Mouse (Mus musculus): ENCODE results near the gene Celf6. TPM values are rescaled to one million over a fixed set of nuclear protein-coding genes. Genes with fewer than 3 reads are reported as not detected.

Gene Celf6
- polyA plus RNA-seq (2012; rRNA removed): 0.79 and 1.2 TPM in 2 replicates

- WGBS: 2% methylated on average over 55 of the region's 61 CpGs
- peaks cover 8% of the 10 kb centered on the region; the same call in 1 of the 2 replicates for H3K27me3 ChIP-seq (ENCODE audit: control insufficient read depth, insufficient read depth, low read length)
- H3K36me3 ChIP-seq (ENCODE audit: control insufficient read depth, insufficient read depth, low read length): no peaks in the 10 kb centered on the region
- peaks cover 11% of the 10 kb centered on the region for H3K4me1 ChIP-seq (ENCODE audit: control insufficient read depth, insufficient read depth, insufficient read length, low read length)
- H3K4me3 ChIP-seq (ENCODE audit: low read depth, low read length): peak within 1 kb of the TSS; percentile 57
- TF ChIP-seq POLR2A (IDR thresholded peaks at IDR 0.05; ENCODE audit: low read depth, low read length) (no peak), CTCF (IDR thresholded peaks at IDR 0.05; ENCODE audit: extremely low read depth, insufficient read length, insufficient replicate concordance, low read depth, low read length) (no peak)
- no peak within 1 kb of the TSS for H3K27ac ChIP-seq (ENCODE audit: insufficient read depth, low read depth, low read length)
Measured at GRCm38 (mm10) chr9:59577844-59578504, at the start of gene Celf6. Gene Celf6, plus strand, starts transcription at chr9:59577917.

DNA sequence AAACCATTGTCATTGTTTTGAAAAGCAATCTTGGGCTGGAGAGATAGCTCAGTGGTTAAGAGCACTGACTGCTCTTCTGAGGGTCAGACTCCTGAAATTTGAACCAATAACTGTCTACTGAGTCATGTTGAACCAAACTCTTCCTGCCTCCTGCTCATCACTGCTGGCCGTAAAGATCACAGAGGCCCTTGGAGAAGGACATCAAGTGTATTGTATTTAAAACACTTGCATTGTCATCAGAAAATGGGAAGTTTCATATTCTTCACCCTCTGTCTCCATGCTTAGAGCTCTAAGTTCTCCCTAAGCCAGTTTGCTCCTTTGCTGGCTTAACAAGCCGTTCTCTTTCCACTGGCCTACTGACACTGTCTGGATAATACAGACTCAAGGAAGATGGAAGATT lies 49.4 kb upstream of the Celf6 start:
- WGBS: 89% methylated on average over 2 of the region's 2 CpGs
- TF ChIP-seq POLR2A (IDR thresholded peaks at IDR 0.05; ENCODE audit: low read depth, low read length) (no peak), CTCF (IDR thresholded peaks at IDR 0.05; ENCODE audit: extremely low read depth, insufficient read length, insufficient replicate concordance, low read depth, low read length) (no peak)
- no peaks in the 10 kb centered on the region for H3K27me3 ChIP-seq (ENCODE audit: control insufficient read depth, insufficient read depth, low read length)
- H3K4me3 ChIP-seq (ENCODE audit: low read depth, low read length): no peak overlapping the region
- H3K36me3 ChIP-seq (ENCODE audit: control insufficient read depth, insufficient read depth, low read length): no peaks in the 10 kb centered on the region
- no peak overlapping the region for H3K27ac ChIP-seq (ENCODE audit: insufficient read depth, low read depth, low read length)
- no peaks in the 10 kb centered on the region for H3K4me1 ChIP-seq (ENCODE audit: control insufficient read depth, insufficient read depth, insufficient read length, low read length)

- WGBS: 61% methylated on average over 5 of the region's 5 CpGs
- Histone ChIP-seq H3K4me3 (ENCODE audit: low read depth, low read length) (no peak overlapping the region), H3K4me1 (ENCODE audit: control insufficient read depth, insufficient read depth, insufficient read length, low read length) (no peaks in the 10 kb centered on the region), H3K36me3 (ENCODE audit: control insufficient read depth, insufficient read depth, low read length) (no peaks in the 10 kb centered on the region), H3K27ac (ENCODE audit: insufficient read depth, low read depth, low read length) (no peak overlapping the region), H3K27me3 (ENCODE audit: control insufficient read depth, insufficient read depth, low read length) (no peaks in the 10 kb centered on the region)
- TF ChIP-seq POLR2A (IDR thresholded peaks at IDR 0.05; ENCODE audit: low read depth, low read length) (no peak), CTCF (IDR thresholded peaks at IDR 0.05; ENCODE audit: extremely low read depth, insufficient read length, insufficient replicate concordance, low read depth, low read length) (no peak)
Measured at GRCm38 (mm10) chr9:59531645-59532044, 46.1 kb upstream of the Celf6 start.

- no peaks in the 10 kb centered on the region for H3K27me3 ChIP-seq (ENCODE audit: control insufficient read depth, insufficient read depth, low read length)
- TF ChIP-seq POLR2A (IDR thresholded peaks at IDR 0.05; ENCODE audit: low read depth, low read length) (no peak), CTCF (IDR thresholded peaks at IDR 0.05; ENCODE audit: extremely low read depth, insufficient read length, insufficient replicate concordance, low read depth, low read length) (no peak)
- H3K36me3 ChIP-seq (ENCODE audit: control insufficient read depth, insufficient read depth, low read length): no peaks in the 10 kb centered on the region
- peaks cover 4% of the 10 kb centered on the region; the same call in 1 of the 2 replicates for H3K4me1 ChIP-seq (ENCODE audit: control insufficient read depth, insufficient read depth, insufficient read length, low read length)
- 60% methylated on average over 2 of the region's 2 CpGs for WGBS
- no peak overlapping the region for H3K27ac ChIP-seq (ENCODE audit: insufficient read depth, low read depth, low read length)
- H3K4me3 ChIP-seq (ENCODE audit: low read depth, low read length): no peak overlapping the region
Measured at GRCm38 (mm10) chr9:59533422-59533821, 44.3 kb upstream of the Celf6 start.

GRCm38 (mm10) chr9:59533889-59534288 lies 43.8 kb upstream of the Celf6 start:
- no peaks in the 10 kb centered on the region for H3K27me3 ChIP-seq (ENCODE audit: control insufficient read depth, insufficient read depth, low read length)
- TF ChIP-seq POLR2A (IDR thresholded peaks at IDR 0.05; ENCODE audit: low read depth, low read length) (no peak), CTCF (IDR thresholded peaks at IDR 0.05; ENCODE audit: extremely low read depth, insufficient read length, insufficient replicate concordance, low read depth, low read length) (no peak)
- H3K4me3 ChIP-seq (ENCODE audit: low read depth, low read length): no peak overlapping the region
- no peaks in the 10 kb centered on the region for H3K36me3 ChIP-seq (ENCODE audit: control insufficient read depth, insufficient read depth, low read length)
- H3K4me1 ChIP-seq (ENCODE audit: control insufficient read depth, insufficient read depth, insufficient read length, low read length): peaks cover 4% of the 10 kb centered on the region; the same call in 1 of the 2 replicates
- no peak overlapping the region for H3K27ac ChIP-seq (ENCODE audit: insufficient read depth, low read depth, low read length)
- WGBS: 66% methylated on average over 4 of the region's 4 CpGs

- WGBS: 59% methylated on average over 3 of the region's 3 CpGs
- H3K27ac ChIP-seq (ENCODE audit: insufficient read depth, low read depth, low read length): no peak overlapping the region
- no peak for TF ChIP-seq POLR2A (IDR thresholded peaks at IDR 0.05; ENCODE audit: low read depth, low read length)
- TF ChIP-seq CTCF (IDR thresholded peaks at IDR 0.05; ENCODE audit: extremely low read depth, insufficient read length, insufficient replicate concordance, low read depth, low read length): no peak
Measured at GRCm38 (mm10) chr9:59537651-59538050, 40.1 kb upstream of the Celf6 start.

GRCm38 (mm10) chr9:59539441-59540137 lies 38.1 kb upstream of the Celf6 start, which contains the start of the genes Hexa and Tmem202:
Gene Hexa, plus strand, starts transcription at chr9:59539540.
Gene Tmem202, minus strand, starts transcription at chr9:59539847.
- TF ChIP-seq POLR2A (IDR thresholded peaks at IDR 0.05; ENCODE audit: low read depth, low read length): no peak; the same call in none of the 2 replicates
- no peak for TF ChIP-seq CTCF (IDR thresholded peaks at IDR 0.05; ENCODE audit: extremely low read depth, insufficient read length, insufficient replicate concordance, low read depth, low read length)
- Histone ChIP-seq H3K27ac (ENCODE audit: insufficient read depth, low read depth, low read length) (peak within 1 kb of the TSS; percentile 86), H3K4me1 (ENCODE audit: control insufficient read depth, insufficient read depth, insufficient read length, low read length) (peaks cover 25% of the 10 kb centered on the region; the same call in 1 of the 2 replicates), H3K27me3 (ENCODE audit: control insufficient read depth, insufficient read depth, low read length) (no peaks in the 10 kb centered on the region), H3K36me3 (ENCODE audit: control insufficient read depth, insufficient read depth, low read length) (no peaks in the 10 kb centered on the region), H3K4me3 (ENCODE audit: low read depth, low read length) (peak within 1 kb of the TSS; percentile 78)
- WGBS: under 1% methylated on average over 53 of the region's 55 CpGs

More at GRCm38 (mm10) chr9:59537651-59538050, 40.1 kb upstream of the Celf6 start:
- Histone ChIP-seq H3K36me3 (ENCODE audit: control insufficient read depth, insufficient read depth, low read length) (no peaks in the 10 kb centered on the region), H3K4me1 (ENCODE audit: control insufficient read depth, insufficient read depth, insufficient read length, low read length) (peaks cover 13% of the 10 kb centered on the region; the same call in 1 of the 2 replicates), H3K27me3 (ENCODE audit: control insufficient read depth, insufficient read depth, low read length) (no peaks in the 10 kb centered on the region), H3K4me3 (ENCODE audit: low read depth, low read length) (no peak overlapping the region)
